Mouse (Mus musculus) cerebellum, adult 11-12 months (tissue): Measurements from ENCODE around the gene Gm4491.

Source experiments
- DNase-seq: peaks from one replicate; pipeline ENCODE4 v3.0.0; 2022

Gm4491 gene

DNA sequence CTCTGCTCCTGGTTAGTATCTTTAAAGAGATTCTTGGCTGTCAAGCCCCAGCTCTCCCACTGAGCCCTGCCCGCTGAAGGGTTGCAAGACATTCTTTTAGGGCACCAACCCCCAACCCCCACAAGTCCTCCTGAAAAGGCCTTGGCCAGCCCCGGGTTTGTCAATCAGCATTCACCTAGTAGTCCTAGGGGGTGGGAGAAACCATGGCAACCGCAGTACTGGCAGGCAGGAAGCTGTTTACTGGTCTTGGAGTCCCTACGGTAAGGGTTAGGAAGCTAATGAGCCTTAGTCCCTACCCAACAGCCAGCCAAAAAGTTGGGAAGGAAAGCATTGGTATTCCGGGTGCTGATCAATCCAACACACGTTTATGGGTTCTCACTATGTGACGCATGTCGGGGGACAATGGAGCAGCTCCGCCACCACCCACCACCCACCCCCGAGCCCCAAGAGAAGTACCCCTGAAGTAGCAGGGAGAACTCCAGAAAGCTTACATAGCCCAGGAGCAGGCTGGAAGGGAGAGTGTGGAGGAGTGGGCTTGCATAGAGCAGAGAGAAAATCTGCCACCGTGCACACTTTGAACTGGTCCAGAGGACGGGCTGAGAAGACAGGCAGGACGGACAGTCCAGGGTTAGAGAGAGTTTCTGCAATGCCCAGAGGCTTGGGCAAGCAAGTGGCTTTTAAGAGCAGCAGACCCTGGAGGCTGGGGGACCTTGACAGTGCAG, at the start of gene Gm4491:
Gene Gm4491, minus strand, starts transcription at position 61 of the 722 bp plus-strand sequence.
- peak; percentile 48 for DNase-seq

DNA sequence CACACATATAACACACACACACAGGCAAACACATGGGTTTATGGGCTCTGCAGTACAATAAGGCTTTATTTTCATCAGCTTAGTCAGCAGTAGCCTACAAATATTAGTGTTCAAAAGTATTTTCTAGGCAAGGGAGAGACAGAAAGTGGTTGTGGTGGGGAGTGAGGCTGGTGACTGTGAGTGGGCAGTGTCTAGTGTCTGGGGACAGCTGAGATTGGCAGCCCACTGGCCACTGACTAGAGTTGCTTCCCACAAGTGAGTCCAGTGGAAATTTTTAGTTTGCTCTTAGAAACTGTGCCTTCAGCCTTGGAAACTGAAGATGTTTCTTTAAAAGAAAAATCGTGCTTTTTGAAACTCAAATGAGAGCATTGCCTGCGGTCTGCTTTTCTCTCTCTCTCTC, 46.1 kb upstream of the Gm4491 start:
- no peak for DNase-seq

DNA sequence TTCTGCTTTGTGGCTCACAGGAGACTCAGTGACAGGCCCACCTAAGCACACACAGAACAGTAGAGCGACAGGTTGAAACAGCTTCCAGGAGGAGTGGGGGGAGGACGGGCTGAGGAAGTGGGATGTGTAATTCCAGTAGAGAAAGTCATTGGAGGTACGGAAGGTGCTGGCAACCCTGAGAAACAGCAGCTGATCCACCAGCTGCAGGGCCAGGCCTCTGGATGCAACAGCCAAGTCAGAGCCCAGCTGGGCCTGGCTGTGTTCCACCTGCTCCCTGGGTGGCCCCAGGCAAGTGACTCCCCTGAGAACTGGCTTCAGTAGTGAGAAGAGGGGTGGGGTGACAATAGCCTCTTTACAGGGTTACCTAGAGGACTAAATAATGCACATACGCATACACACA, 45.5 kb upstream of the Gm4491 start:
- DNase-seq: peak; percentile 8

DNA sequence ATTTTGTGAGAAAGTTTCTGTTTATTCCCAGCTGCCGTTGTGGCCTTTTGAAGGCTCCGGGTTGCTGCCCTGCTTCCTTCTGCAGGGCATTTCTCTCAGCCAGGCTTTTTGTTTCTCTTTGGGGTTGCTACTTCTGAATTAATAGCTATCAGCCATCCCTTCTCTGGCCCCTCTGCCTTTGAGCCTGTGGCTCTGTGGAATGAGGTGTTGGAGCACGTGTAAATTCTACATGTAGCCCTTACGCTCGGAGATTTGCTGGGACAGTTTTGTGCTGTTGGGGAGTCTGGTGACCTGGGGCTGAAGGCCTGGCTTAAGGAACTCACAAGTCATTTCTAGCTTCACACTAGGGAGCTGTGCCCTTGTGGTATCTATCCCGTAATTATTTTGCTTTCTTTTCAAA, 39.2 kb upstream of the Gm4491 start:
- no peak for DNase-seq

DNA sequence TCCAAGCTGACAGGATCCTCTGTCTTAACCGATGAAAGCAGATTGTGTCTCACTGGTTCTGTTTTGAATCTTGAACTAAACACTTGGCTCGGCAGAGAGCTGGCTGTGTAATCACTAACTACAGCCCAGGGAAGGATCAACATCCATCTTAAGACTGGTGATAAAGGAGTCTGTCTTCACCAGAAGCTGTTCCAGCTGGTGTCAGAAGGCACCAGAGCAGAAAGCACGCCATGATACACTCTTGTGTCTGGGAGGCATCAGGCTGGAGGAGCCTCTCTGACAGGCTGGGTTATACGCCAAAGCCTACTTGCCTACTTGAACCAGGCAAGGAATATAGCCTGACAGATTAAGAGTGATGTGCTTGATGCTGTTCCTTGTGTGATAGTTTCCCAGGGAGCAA, 30.1 kb upstream of the Gm4491 start:
- DNase-seq: no peak

DNA sequence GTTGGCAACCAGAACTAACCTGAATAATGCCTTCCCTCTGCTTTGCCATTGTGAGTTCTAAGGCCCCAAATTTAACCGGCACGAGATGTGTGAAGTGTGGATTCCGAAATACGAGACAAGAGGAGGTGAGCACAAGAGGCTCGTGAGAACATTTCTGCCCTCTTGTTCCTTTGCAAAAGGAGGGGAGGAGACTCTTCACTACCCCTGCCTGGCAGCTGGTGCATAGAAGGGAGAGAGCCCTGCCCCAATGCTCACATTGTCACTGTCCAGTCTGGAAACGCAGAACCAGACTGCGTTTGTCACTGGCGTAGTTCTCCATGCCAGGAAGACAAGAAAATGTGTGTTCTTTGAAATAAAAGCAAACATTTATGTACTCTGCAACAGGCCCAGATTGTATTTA, 19.6 kb upstream of the Gm4491 start:
- DNase-seq: no peak

DNA sequence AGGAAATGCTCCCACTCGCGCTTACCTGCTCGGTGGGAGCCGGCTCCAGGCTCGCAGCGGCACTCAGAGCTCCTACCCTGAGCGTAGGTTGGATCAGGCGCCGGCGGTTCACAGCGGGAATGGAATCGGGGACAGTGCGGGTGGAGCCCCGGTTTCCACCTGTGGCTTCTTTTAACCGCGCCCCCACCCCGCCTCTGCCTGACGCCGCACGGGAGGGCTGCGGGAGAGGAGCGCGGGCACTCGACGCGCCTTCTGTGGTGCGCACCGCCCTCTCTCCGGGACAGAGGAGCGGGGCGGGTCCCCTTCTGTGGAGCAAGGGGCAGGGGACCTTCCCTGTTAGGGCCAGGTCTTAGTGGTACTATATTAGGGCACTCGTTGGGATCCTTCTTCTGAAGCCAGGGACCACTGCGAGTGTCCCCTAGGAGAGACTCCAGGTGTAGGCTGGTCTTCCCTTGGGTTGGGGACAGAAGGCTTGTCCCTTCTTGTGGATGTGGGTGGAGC, 17.5 kb upstream of the Gm4491 start, which contains the start of gene Gjb6:
Gene Gjb6, minus strand, starts transcription at position 451 of the 501 bp plus-strand sequence.
- no peak for DNase-seq

DNA sequence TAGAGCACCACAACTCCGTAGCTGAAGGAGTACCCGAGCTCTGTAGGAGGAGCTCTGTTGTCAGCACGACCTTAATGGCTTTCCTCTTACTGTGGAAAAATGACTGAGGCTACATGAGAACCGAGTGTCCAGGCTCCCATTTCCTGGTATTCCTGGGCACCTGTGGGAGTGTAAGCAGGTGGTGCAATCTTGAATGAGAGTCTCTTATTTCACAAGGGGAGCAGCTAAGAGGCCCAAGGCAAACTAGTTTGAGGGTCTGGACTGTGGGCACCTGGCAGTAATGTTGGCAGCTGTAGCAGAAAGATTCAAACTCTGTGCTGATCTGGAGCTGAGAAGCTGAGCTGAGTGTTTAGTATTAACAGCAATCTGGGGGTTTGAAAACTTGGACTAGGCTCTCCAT, 11.7 kb upstream of the Gm4491 start:
- DNase-seq: no peak

DNA sequence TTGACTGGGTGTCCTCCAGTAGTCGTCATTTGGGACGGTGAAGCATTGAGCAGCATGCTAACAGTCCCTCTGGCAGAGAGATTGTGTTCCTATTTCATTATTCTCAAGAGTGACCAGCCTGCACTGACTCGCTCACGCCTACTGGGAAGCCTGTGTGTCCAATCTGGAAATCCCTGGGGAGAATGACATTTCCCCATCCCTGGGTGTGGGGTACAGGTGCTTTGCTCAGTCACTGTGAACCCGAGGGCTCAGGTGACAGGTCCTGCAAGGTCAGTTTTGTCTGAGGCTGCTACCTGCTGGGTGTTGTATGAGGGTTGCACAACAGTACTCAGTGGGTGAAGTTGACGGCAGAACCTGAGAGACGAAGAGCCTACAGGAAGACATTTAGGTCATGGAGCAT, 6.6 kb upstream of the Gm4491 start:
- no peak for DNase-seq

DNA sequence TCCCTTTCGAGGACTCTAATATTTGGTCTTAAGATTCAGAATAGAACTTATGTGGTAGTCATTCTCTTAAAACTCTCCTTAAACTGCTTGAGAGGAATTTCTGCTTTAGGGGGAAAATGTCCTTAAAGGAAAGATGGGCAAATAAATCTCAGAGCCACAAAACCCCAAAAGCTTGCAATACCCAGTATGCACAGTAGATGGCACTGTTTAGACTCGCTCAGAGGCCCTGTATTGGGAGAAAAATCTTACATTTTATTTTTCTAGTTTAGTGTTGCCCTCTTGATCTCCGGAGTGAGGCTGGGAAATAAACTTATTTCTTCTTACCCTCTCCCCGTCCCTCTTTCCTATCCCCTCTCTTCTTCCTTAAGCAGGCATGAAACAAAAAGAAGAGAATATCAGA, 6.5 kb downstream of the Gm4491 start:
- no peak for DNase-seq

DNA sequence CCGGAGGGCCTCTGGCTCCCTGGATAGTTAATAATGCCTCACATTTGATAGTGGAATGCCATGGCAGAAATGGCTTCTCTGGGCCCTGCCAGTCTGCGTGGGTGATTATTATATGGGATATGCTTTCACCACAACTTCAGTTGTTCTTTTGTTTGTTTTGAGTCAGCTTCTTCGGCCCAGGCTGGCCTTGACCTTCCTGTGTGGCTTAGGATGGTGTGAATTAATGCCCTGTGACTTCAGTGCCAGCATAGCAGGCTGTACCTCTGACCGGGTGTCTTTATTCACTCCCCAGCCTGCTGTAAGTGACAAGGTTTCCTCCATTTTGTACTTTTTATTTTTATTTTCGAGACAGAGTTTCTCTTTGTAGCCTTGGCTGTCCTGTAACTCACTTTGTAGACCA, 7.8 kb downstream of the Gm4491 start:
- no peak for DNase-seq

DNA sequence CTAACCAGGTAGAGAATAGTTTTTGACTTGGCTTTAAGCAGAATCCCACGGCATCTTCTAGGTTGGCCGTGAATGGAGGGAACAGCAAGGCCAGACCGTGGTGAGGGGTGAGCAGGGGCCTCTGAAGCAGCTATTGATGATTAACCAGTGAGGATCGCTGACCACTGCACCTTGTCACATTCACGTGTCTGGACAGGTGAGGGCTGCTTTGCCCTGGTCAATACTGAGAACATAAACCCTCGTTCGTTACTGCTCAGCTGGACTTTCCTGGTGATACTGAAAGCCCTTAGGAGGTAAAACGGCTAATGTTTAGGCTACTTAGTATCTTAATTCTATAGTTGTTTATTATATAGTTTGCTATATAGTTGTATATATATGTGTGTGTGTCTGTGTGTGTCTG, 8.6 kb downstream of the Gm4491 start:
- no peak for DNase-seq

DNA sequence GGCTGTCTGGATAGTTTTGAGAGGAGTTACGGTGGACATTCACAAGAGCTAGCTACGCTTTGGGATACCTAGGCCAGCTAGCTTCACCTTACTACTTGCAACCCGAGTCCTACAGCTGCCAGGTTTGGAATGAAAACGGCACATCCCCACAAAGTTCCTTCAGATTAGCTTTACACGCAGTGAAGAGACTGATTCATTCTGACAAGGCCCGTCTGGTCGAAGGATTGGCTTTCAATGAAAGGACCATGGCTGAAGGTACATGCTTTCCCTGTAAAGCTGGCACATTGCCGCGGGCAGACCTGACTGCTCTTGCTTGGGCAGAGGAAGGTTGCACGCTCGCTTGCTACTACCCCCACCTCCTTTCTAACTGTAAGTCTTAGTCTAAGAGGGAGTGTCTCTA, 10.0 kb downstream of the Gm4491 start:
- no peak for DNase-seq

DNA sequence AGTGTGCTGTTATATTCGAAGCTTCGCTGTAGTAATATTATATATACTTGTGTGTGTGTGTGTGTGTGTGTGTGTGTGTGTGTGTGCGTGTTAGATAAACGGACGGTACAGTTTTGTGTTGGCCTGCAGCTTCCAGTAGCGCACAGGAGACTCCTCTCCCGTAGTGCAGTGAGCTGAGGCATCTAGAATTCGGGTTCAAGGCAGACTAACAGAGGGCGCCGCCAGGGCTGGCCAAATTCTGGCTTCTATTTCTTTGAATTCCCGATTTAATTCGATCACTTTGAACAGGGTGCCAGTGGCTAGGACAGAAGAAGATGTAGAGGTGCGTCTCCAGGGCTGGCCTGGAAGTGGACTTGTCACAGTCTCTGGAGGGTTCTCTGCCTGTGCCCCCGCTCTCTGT, 10.6 kb downstream of the Gm4491 start:
- no peak for DNase-seq

DNA sequence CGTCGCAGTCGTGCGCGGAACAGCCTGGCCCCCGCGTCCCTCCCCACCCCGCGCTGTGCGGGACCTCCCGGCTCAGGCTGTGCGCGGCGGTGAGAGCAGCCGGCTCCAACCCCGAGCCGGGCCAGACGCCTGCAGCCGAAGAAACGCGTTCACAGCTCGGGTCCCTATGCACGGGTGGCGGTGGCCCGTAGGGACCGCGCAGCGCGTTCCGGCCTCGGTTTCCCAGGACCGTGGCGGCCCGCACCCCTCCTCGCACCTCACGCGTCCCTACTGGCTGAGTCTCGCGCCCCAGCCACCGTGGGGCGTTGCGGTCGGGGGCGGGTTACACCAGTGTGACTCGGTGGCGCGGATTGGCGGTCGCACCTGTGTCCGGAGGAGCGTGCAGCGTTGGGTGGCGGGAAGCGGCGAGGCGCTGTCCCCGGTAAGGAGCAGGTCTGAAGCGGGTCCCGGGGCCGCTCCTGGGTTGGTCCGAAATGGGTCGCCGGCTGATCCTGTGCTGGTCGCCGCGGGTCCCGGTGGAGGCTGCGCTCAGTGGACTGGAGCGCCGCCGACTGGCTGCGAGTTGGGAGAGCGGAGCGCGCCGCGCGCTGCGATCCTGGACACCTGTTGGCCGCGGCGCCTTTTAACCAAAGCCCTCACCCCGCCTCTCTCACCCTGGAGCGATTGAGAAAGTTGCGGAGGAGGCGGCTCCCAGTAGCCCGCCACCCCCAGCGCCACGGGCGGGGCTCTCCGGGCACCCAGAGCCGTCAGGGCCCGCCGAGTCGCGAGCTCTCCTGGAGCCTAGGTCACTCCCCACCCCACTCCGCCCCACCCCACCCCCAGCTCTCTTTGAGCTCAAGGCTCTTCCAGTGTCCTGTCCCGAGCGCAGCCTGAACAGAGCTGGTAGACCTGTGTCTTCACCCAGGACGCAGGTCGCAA, 11.3 kb downstream of the Gm4491 start, which contains the start of gene Gjb2:
Gene Gjb2, minus strand, starts transcription at position 597 of the 918 bp plus-strand sequence.
- no peak for DNase-seq

DNA sequence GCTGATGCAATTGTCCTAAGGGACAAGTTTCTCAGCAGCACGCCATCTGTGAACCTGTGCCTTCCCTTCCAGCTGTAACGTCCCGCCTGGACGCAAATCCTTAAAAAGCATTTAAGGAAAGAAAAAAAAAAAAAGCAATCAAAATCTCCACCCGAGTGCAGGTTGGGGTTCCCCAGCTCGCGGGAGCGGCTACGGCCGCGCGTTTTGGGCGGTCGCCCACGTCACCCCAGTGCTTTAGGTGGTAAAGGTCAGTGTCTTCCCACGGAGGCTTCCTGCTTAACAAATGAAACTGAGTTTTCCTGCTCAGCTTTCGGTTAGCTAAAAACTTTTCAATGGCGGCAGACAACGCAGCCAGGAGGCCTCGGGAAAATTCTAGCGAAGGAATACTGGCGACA, 12.0 kb downstream of the Gm4491 start:
- DNase-seq: no peak

DNA sequence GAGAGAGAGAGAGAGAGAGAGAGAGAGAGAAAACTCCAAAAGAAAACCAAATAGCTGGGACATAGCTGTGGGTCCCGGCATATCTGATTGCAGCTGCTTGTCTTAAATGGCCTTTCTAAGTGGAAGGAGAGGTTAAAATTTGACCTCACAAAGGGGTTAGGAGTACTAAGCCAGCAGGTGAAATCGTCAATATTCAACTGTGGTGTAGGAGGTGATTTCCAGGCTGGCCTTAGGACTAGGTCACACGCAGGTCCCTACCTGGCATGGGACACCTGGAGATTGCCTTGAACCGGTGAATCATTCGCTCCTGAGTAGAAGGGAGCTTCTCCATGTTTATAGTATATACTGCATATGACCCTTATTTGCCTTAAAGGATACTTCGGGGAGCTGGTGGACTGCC, 12.6 kb downstream of the Gm4491 start:
- no peak for DNase-seq

DNA sequence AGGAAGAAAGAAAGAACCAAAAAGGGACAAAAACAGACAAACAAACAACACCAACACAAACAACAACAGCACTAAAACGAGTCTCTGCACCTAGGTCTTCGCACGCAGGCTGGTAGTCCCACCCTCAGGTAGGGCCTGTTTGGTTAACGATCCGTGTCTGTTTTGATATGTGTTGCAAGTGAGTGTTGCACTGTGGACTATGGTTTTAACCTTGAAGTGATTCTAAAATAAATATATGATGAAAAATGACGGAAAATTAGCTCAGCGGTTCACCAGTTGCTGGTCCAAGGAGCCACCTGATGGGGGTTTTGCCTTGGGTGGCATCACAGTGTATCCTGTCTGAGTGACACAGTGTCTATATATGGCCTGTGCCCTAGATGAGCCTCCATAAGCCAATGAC, 14.1 kb downstream of the Gm4491 start:
- DNase-seq: no peak

DNA sequence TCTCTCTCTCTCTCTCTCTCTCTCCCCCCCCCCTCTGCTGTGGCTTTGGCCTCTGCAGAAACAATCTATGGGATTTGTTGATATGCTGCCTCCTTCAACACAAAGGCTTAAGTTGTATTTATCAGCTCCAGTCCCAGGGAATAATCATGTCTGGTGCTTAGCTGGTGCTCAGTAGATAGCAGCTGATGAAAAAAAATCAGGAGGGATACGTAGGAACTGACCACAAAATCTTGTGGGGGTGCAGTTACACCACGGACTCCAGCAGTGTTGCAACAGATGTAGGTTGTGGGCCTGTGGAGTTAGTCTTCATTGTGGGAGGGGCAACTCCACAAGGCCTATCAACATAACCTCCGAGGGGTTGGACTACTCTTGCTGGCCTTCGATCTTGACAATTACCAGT, 19.8 kb downstream of the Gm4491 start:
- no peak for DNase-seq

DNA sequence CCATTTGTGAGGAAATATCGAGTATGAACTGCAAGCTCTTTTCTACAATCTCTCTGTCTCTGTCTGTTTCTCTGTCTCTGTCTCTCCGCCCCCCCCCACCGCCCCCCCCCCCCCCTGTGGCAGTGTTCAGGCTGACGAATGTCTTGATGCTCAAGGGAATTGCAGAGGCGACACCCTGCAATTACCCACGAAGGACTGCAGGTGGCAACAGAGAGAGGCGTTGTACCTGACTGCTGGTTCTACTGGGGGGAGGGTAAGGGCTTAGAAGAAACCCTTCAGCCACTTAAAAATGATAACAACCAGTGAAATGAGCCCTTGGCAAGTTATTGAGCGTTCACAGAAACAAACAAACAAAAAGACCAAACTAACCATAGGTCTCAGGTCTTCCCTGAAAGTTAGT, 22.7 kb downstream of the Gm4491 start:
- peak; percentile 7 for DNase-seq

DNA sequence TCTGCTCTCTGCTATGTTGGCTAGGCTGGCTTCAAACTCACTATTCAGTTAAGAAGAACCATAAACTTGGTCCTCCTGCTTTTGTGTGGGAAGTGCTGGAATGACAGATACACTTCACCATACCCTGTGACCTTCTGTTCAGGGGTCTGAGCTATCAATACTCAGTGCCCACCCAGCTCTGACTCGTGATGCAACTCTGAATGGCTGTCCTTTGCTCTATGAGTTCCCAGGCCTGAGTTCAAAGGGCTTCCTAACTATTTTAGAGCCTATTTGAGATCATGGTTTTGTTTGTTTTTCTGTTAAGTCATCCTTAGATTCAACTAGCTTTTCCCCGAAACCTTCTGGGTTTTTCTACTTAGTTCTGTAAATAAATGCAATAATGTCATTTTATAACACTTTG, 25.7 kb downstream of the Gm4491 start:
- no peak for DNase-seq

DNA sequence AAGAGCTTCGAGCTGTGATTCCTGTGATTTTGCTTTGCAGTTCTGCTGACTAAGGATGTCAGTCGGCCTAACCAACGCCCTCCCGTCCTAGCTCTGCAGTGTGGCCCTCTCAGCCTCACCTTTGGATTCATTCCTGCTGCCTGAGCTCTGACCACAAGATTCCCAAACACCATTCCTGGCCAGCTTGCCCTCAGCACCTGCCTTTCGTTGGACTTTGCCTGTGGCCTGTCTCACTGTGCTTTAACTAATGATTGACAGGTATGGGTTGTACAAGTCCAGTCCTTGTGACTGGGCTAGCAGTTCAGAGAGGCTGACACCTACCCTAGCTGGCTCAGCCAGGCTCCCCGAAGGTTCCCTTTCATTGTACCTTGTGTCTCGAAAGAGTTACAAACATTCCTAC, 26.6 kb downstream of the Gm4491 start:
- DNase-seq: no peak

DNA sequence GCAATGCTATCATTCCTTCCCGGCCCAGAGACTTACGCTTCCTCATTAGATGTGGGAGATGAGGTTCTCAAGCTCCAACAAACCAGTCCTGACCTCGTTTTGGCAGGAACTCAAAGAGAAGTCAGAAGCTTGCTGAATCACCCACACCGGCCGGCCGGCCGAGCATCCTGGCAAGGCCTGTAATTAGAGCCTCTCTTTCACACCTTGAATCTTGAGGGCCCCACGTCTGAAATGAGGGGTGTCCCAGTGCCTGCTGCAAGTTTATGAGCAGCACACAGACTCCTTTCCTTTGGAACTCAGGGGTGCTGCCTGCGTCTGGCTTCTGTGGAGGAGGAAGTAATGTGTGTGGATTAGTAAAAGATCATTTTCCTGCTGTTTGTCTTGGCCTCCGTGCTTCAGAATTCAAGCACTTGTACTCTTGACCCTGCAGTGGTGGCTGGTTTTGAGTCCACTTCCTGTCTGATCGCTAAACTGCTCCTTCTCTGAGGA, 31.5 kb downstream of the Gm4491 start:
- no peak for DNase-seq

DNA sequence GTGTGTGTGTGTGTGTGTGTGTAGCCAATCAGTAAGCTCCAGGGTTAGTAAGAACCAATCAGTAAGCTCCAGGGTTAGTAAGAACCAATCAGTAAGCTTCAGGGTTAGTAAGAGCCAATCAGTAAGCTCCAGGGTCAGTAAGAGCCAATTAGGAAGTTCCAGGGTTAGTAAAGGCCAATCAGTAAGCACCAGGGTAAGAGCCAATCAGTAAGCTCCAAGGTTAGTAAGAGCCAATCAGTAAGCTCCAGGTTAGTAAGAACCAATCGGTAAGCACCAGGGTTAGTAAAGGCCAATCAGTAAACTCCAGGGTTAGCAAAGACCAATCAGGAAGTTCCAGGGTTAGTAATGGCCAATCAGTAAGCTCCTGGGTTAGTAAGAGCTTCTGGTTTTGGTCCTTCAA, 32.8 kb downstream of the Gm4491 start:
- DNase-seq: no peak
